Mouse (Mus musculus) myocyte (in vitro differentiated cells): ENCODE data around the gene Dmrta1.

Experiments
- POLR2A ChIP-seq: IDR thresholded peaks from one replicate; pipeline ENCODE4 v1.6.1; 2011; ENCODE audit warnings: low read depth, mild to moderate bottlenecking, control low read depth, moderate library complexity; ENCODE audit not compliant: insufficient read length
- TCF12 ChIP-seq: IDR thresholded peaks from one replicate; pipeline ENCODE4 v1.6.1; 2011; ENCODE audit warnings: mild to moderate bottlenecking, control low read depth; ENCODE audit not compliant: poor library complexity, insufficient read depth, severe bottlenecking
- USF1 ChIP-seq: IDR thresholded peaks from one replicate; pipeline ENCODE4 v1.6.1; 2011; ENCODE audit warnings: low read depth, mild to moderate bottlenecking, control low read depth, moderate library complexity

- TF ChIP-seq USF1 (no peak), TCF12 (no peak), POLR2A (no peak)
These were observed 16.4 kb downstream of the Dmrta1 start for GRCm38 (mm10) chr4:89695589-89695988.
